In the genomic region with DNA sequence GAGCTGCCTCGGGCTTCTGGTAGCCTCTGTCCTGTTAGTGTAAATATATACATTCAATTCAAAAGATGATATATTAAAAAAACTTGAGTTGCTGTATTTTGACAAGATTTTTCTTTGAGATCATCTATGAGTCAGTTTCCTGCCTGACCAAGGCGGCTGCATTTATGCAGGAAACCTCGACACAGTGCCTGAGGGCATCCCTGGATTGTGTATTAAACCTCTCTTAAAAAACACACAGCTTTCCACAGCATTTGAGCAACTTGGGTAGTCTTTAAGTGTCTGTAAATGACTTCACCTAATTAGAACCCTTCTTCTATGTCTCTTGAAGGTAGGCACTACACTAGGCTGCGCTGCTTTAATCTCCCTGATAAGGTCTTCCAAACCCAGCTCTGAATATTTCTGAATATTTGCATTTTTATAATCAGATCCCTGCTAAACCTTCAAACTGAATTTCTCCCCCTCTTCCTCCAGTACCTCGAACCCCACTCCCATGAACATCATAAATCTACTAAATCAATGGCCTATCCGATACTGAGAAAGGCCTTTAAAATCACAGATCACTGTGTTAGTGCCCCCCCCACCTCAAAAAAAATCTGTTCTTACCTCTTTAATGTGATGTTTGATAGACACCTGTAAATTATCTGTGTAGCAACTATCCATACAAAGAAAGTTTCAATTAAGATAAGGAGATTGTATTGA, we compare ENCODE assay signal across 12 mouse cellular contexts. TPM values are rescaled to one million over a fixed set of nuclear protein-coding genes. Genes with fewer than 3 reads are reported as not detected.
DNase-seq lines count a peak whose midpoint lies in the region; ATAC-seq and TF ChIP-seq lines count a peak whose summit lies in the region.
"Had no signal": no experiment of that assay in that cellular context is flagged by ENCODE, and none has a peak within 500 bp of the region (broad histone marks: within the 10 kb centered on the region; RNA-seq: fewer than 3 reads in every experiment).

No protein-coding gene starts in this region.

- TF ChIP-seq CTCF in hindbrain, postnatal 0 days (IDR thresholded peaks at IDR 0.05; ENCODE audit: low read depth), result no peak
- TF ChIP-seq CTCF in brain, embryonic 14.5 days (IDR thresholded peaks at IDR 0.05; ENCODE audit: borderline replicate concordance, extremely low read depth, insufficient read depth, insufficient read length), result no peak

- DNase-seq in hindbrain, embryonic 10.5 days (ENCODE audit: low spot score), result no peak
- no peak for DNase-seq in hindbrain, postnatal 0 days (ENCODE audit: low spot score)
- peak; percentile 73 for DNase-seq in 416B (ENCODE audit: low read depth)
- DNase-seq in brain, embryonic 14.5 days (ENCODE audit: low read depth), result peak; percentile 44
- no peak for DNase-seq in thymus, postnatal 36 days
- DNase-seq in thymus, postnatal 0 days (ENCODE audit: low spot score), result no peak
- no peak for DNase-seq in liver
- DNase-seq: right cerebral cortex, postnatal 4 days; thymus, postnatal 25 days had no signal

- peaks cover 18% of the 10 kb centered on the region for H3K27me3 ChIP-seq in hindbrain, embryonic 10.5 days (ENCODE audit: insufficient read depth, poor library complexity, severe bottlenecking)
- no peaks in the 10 kb centered on the region for H3K27me3 ChIP-seq in hindbrain, postnatal 0 days (ENCODE audit: insufficient read depth, low read length)
- H3K27me3 ChIP-seq: embryonic facial prominence, embryonic 12.5 days had no signal

- no peak overlapping the region for H3K9ac ChIP-seq in hindbrain, postnatal 0 days (replicated peaks; ENCODE audit: low read length)
- H3K9ac ChIP-seq: embryonic facial prominence, embryonic 12.5 days; liver, embryonic 12.5 days had no signal

- ATAC-seq in hindbrain, postnatal 0 days, result no peak
- ATAC-seq: liver, embryonic 12.5 days had no signal

- H3K9me3 ChIP-seq in hindbrain, embryonic 10.5 days, result no peaks in the 10 kb centered on the region
- no peaks in the 10 kb centered on the region for H3K9me3 ChIP-seq in hindbrain, postnatal 0 days (ENCODE audit: low read length)
- H3K9me3 ChIP-seq: embryonic facial prominence, embryonic 12.5 days; liver, embryonic 12.5 days had no signal

- no peak overlapping the region for H3K4me2 ChIP-seq in hindbrain, postnatal 0 days (ENCODE audit: low read depth, low read length)

- H3K27ac ChIP-seq in hindbrain, embryonic 10.5 days, result 0 out of 2 replicates have a peak overlapping the region, but pooled peaks have one; percentile 36
- no peak overlapping the region for H3K27ac ChIP-seq in hindbrain, postnatal 0 days
- peak overlapping the region; percentile 94 for H3K27ac ChIP-seq in macrophage
- H3K27ac ChIP-seq: liver, embryonic 12.5 days had no signal

- no peak overlapping the region for H3K4me3 ChIP-seq in hindbrain, embryonic 10.5 days
- no peak overlapping the region for H3K4me3 ChIP-seq in hindbrain, postnatal 0 days (ENCODE audit: low read length)
- no peak overlapping the region for H3K4me3 ChIP-seq in macrophage (ENCODE audit: inconsistent target)

- peaks cover 21% of the 10 kb centered on the region for H3K79me2 ChIP-seq in macrophage (ENCODE audit: inconsistent target)

- 39% methylated on average over 6 of the region's 6 CpGs for WGBS in hindbrain, embryonic 10.5 days
- WGBS in hindbrain, postnatal 0 days, result 60% methylated on average over 6 of the region's 6 CpGs
- 47% methylated on average over 6 of the region's 6 CpGs for WGBS in macrophage (ENCODE audit: missing documents)

- no peak for TF ChIP-seq POLR2A in brain, embryonic 14.5 days (IDR thresholded peaks at IDR 0.05; ENCODE audit: borderline replicate concordance, extremely low read depth, insufficient read depth, insufficient read length, poor library complexity, severe bottlenecking)

- H3K36me3 ChIP-seq in hindbrain, embryonic 10.5 days, result no peaks in the 10 kb centered on the region
- H3K36me3 ChIP-seq in hindbrain, postnatal 0 days (ENCODE audit: insufficient read depth, low read length), result no peaks in the 10 kb centered on the region
- H3K36me3 ChIP-seq in macrophage (ENCODE audit: inconsistent target), result no peaks in the 10 kb centered on the region
- H3K36me3 ChIP-seq: embryonic facial prominence, embryonic 12.5 days; liver, embryonic 12.5 days had no signal

- H3K4me1 ChIP-seq in hindbrain, embryonic 10.5 days (replicated peaks), result peaks cover 45% of the 10 kb centered on the region
- no peaks in the 10 kb centered on the region for H3K4me1 ChIP-seq in hindbrain, postnatal 0 days (ENCODE audit: insufficient read depth, low read length)

RNA-seq across cellular contexts. Expression of gene Arid5b, which starts 2.7 kb away (rescaled TPM):
- 11.7 and 14.2 TPM in 2 replicates for polyA plus RNA-seq in hindbrain, embryonic 10.5 days (2016; fragmentation: Nextera tagmentation; extraction: Ambion mirVana)
- 12.7 and 13.8 TPM in 2 replicates for total RNA-seq in hindbrain, postnatal 0 days (2014; rRNA removed)
- polyA plus RNA-seq in hindbrain, postnatal 0 days (2015; fragmentation: Nextera tagmentation; extraction: Ambion mirVana), result 13.1 and 13.3 TPM in 2 replicates
- 5.9 and 11.2 TPM in 2 replicates for polyA plus RNA-seq in brain, embryonic 14.5 days (2012; rRNA removed)
- total RNA-seq in macrophage (2018; cell fraction: chromatin; rRNA removed), result 100 to 1,000 TPM in 24 of 26 experiments, 10 to 100 TPM in 2; 96.4 to 294 (median 157) TPM
- total RNA-seq in macrophage (2018; cell fraction: cytosol; rRNA removed), result 10 to 100 TPM; 28.3 to 41.0 (median 31.6) TPM
- 100 to 1,000 TPM in 24 of 26 experiments, 10 to 100 TPM in 2; 78.1 to 319 (median 144) TPM for total RNA-seq in macrophage (2018; cell fraction: nucleus; rRNA removed)
- 7.3 to 20.3 TPM (median 17.2 TPM) in 3 replicates for polyA plus RNA-seq in macrophage (2018)
- polyA plus RNA-seq in thymus, postnatal 0 days (2015; fragmentation: Nextera tagmentation; extraction: Ambion mirVana), result 8.9 and 10.7 TPM in 2 replicates

Comparison
In these comparisons a context has a peak if more than half of its experiments do, and no peak if none do; other contexts are left out.
1. DNase-seq: peak in 416B (single experiment) and brain, embryonic 14.5 days (single experiment); none in hindbrain, embryonic 10.5 days (single experiment), hindbrain, postnatal 0 days (single experiment), thymus, postnatal 36 days (0 of 2), thymus, postnatal 0 days (single experiment) and liver (single experiment).